Mouse (Mus musculus): ENCODE data around the gene Arhgap10. TPM values are rescaled to one million over a fixed set of nuclear protein-coding genes. Genes with fewer than 3 reads are reported as not detected.

Gene Arhgap10
- polyA plus RNA-seq, 1 experiment = 7.2 TPM

GRCm38 (mm10) chr8:77484266-77484665 lies 33.5 kb downstream of the Arhgap10 start:
- Histone ChIP-seq H3K4me3 (ENCODE audit: control insufficient read depth, low read depth, low read length) (no peak overlapping the region), H3K27ac (ENCODE audit: control insufficient read depth, insufficient read depth, low read depth, low read length) (no peak overlapping the region), H3K27me3 (ENCODE audit: control insufficient read depth, insufficient read depth, low read length) (no peaks in the 10 kb centered on the region), H3K36me3 (ENCODE audit: control insufficient read depth, insufficient read depth, low read length) (no peaks in the 10 kb centered on the region), H3K4me1 (ENCODE audit: control insufficient read depth, insufficient read depth, low read length) (no peaks in the 10 kb centered on the region; the same call in 1 of the 2 replicates)
- TF ChIP-seq POLR2A (IDR thresholded peaks at IDR 0.05; ENCODE audit: control insufficient read depth, low read depth, low read length) = no peak
- no peak for TF ChIP-seq CTCF (IDR thresholded peaks at IDR 0.05; ENCODE audit: control insufficient read depth, insufficient read depth, insufficient replicate concordance, low read depth, low read length)

GRCm38 (mm10) chr8:77483676-77484075 lies 34.1 kb downstream of the Arhgap10 start:
- Histone ChIP-seq H3K27me3 (ENCODE audit: control insufficient read depth, insufficient read depth, low read length) (no peaks in the 10 kb centered on the region), H3K27ac (ENCODE audit: control insufficient read depth, insufficient read depth, low read depth, low read length) (no peak overlapping the region), H3K4me3 (ENCODE audit: control insufficient read depth, low read depth, low read length) (no peak overlapping the region), H3K36me3 (ENCODE audit: control insufficient read depth, insufficient read depth, low read length) (no peaks in the 10 kb centered on the region), H3K4me1 (ENCODE audit: control insufficient read depth, insufficient read depth, low read length) (no peaks in the 10 kb centered on the region; the same call in 1 of the 2 replicates)
- TF ChIP-seq CTCF (IDR thresholded peaks at IDR 0.05; ENCODE audit: control insufficient read depth, insufficient read depth, insufficient replicate concordance, low read depth, low read length) (no peak), POLR2A (IDR thresholded peaks at IDR 0.05; ENCODE audit: control insufficient read depth, low read depth, low read length) (no peak)

GRCm38 (mm10) chr8:77481791-77482190 lies 36.0 kb downstream of the Arhgap10 start:
- Histone ChIP-seq H3K27ac (ENCODE audit: control insufficient read depth, insufficient read depth, low read depth, low read length) (no peak overlapping the region), H3K4me1 (ENCODE audit: control insufficient read depth, insufficient read depth, low read length) (no peaks in the 10 kb centered on the region; the same call in 1 of the 2 replicates)

GRCm38 (mm10) chr8:77479995-77480394 lies 37.8 kb downstream of the Arhgap10 start:
- TF ChIP-seq POLR2A (IDR thresholded peaks at IDR 0.05; ENCODE audit: control insufficient read depth, low read depth, low read length) (no peak), CTCF (IDR thresholded peaks at IDR 0.05; ENCODE audit: control insufficient read depth, insufficient read depth, insufficient replicate concordance, low read depth, low read length) (no peak)
- Histone ChIP-seq H3K27me3 (ENCODE audit: control insufficient read depth, insufficient read depth, low read length) (no peaks in the 10 kb centered on the region), H3K4me3 (ENCODE audit: control insufficient read depth, low read depth, low read length) (no peak overlapping the region), H3K27ac (ENCODE audit: control insufficient read depth, insufficient read depth, low read depth, low read length) (no peak overlapping the region), H3K36me3 (ENCODE audit: control insufficient read depth, insufficient read depth, low read length) (no peaks in the 10 kb centered on the region), H3K4me1 (ENCODE audit: control insufficient read depth, insufficient read depth, low read length) (no peaks in the 10 kb centered on the region; the same call in 1 of the 2 replicates)

More at GRCm38 (mm10) chr8:77481791-77482190, 36.0 kb downstream of the Arhgap10 start:
- H3K36me3 ChIP-seq (ENCODE audit: control insufficient read depth, insufficient read depth, low read length) = no peaks in the 10 kb centered on the region
- no peak overlapping the region for H3K4me3 ChIP-seq (ENCODE audit: control insufficient read depth, low read depth, low read length)
- TF ChIP-seq CTCF (IDR thresholded peaks at IDR 0.05; ENCODE audit: control insufficient read depth, insufficient read depth, insufficient replicate concordance, low read depth, low read length) = no peak
- no peak for TF ChIP-seq POLR2A (IDR thresholded peaks at IDR 0.05; ENCODE audit: control insufficient read depth, low read depth, low read length)
- H3K27me3 ChIP-seq (ENCODE audit: control insufficient read depth, insufficient read depth, low read length) = no peaks in the 10 kb centered on the region

GRCm38 (mm10) chr8:77478913-77479273 lies 38.9 kb downstream of the Arhgap10 start:
- Histone ChIP-seq H3K4me1 (ENCODE audit: control insufficient read depth, insufficient read depth, low read length) (no peaks in the 10 kb centered on the region), H3K36me3 (ENCODE audit: control insufficient read depth, insufficient read depth, low read length) (no peaks in the 10 kb centered on the region), H3K27me3 (ENCODE audit: control insufficient read depth, insufficient read depth, low read length) (no peaks in the 10 kb centered on the region), H3K4me3 (ENCODE audit: control insufficient read depth, low read depth, low read length) (no peak overlapping the region), H3K27ac (ENCODE audit: control insufficient read depth, insufficient read depth, low read depth, low read length) (no peak overlapping the region)
- TF ChIP-seq POLR2A (IDR thresholded peaks at IDR 0.05; ENCODE audit: control insufficient read depth, low read depth, low read length) = no peak
- no peak for TF ChIP-seq CTCF (IDR thresholded peaks at IDR 0.05; ENCODE audit: control insufficient read depth, insufficient read depth, insufficient replicate concordance, low read depth, low read length)

GRCm38 (mm10) chr8:77478155-77478912 lies 39.4 kb downstream of the Arhgap10 start:
- Histone ChIP-seq H3K4me1 (ENCODE audit: control insufficient read depth, insufficient read depth, low read length) (no peaks in the 10 kb centered on the region), H3K36me3 (ENCODE audit: control insufficient read depth, insufficient read depth, low read length) (no peaks in the 10 kb centered on the region), H3K27ac (ENCODE audit: control insufficient read depth, insufficient read depth, low read depth, low read length) (no peak overlapping the region), H3K27me3 (ENCODE audit: control insufficient read depth, insufficient read depth, low read length) (no peaks in the 10 kb centered on the region), H3K4me3 (ENCODE audit: control insufficient read depth, low read depth, low read length) (no peak overlapping the region)
- TF ChIP-seq POLR2A (IDR thresholded peaks at IDR 0.05; ENCODE audit: control insufficient read depth, low read depth, low read length) (no peak), CTCF (IDR thresholded peaks at IDR 0.05; ENCODE audit: control insufficient read depth, insufficient read depth, insufficient replicate concordance, low read depth, low read length) (no peak)

- Histone ChIP-seq H3K36me3 (ENCODE audit: control insufficient read depth, insufficient read depth, low read length) (no peaks in the 10 kb centered on the region), H3K4me1 (ENCODE audit: control insufficient read depth, insufficient read depth, low read length) (no peaks in the 10 kb centered on the region), H3K27ac (ENCODE audit: control insufficient read depth, insufficient read depth, low read depth, low read length) (peak overlapping the region; percentile 21; the same call in 1 of the 2 replicates), H3K27me3 (ENCODE audit: control insufficient read depth, insufficient read depth, low read length) (no peaks in the 10 kb centered on the region), H3K4me3 (ENCODE audit: control insufficient read depth, low read depth, low read length) (no peak overlapping the region)
- no peak for TF ChIP-seq POLR2A (IDR thresholded peaks at IDR 0.05; ENCODE audit: control insufficient read depth, low read depth, low read length)
- no peak for TF ChIP-seq CTCF (IDR thresholded peaks at IDR 0.05; ENCODE audit: control insufficient read depth, insufficient read depth, insufficient replicate concordance, low read depth, low read length)
Measured at GRCm38 (mm10) chr8:77477684-77478083, 40.1 kb downstream of the Arhgap10 start.
